Comparison of ENCODE assay signal across 11 mouse cellular contexts in genomic region chr2:172468346-172468819, GRCm38 (mm10). TPM values are rescaled to one million over a fixed set of nuclear protein-coding genes. Genes with fewer than 3 reads are reported as not detected.
DNase-seq lines count a peak whose midpoint lies in the region; ATAC-seq lines count a peak whose summit lies in the region.
"Had no signal": no experiment of that assay in that cellular context is flagged by ENCODE, and none has a peak within 500 bp of the region (broad histone marks: within the 10 kb centered on the region; RNA-seq: fewer than 3 reads in every experiment).

No protein-coding gene starts in this region.

- no peaks in the 10 kb centered on the region for H3K9me3 ChIP-seq in forebrain, embryonic 12.5 days

- WGBS in forebrain, embryonic 12.5 days: 51% methylated on average over 11 of the region's 11 CpGs

- no peak overlapping the region for H3K4me3 ChIP-seq in forebrain, embryonic 12.5 days (replicated peaks)

- H3K36me3 ChIP-seq in forebrain, embryonic 12.5 days (replicated peaks): peaks cover 57% of the 10 kb centered on the region

- H3K9ac ChIP-seq in forebrain, embryonic 12.5 days: no peak overlapping the region

- peak overlapping the region; percentile 74 for H3K27ac ChIP-seq in forebrain, embryonic 12.5 days
- H3K27ac ChIP-seq: kidney, postnatal 0 days had no signal

- H3K4me1 ChIP-seq in forebrain, embryonic 12.5 days: peaks cover 18% of the 10 kb centered on the region; the same call in 1 of the 2 replicates

- H3K27me3 ChIP-seq in forebrain, embryonic 12.5 days: no peaks in the 10 kb centered on the region

- ATAC-seq in forebrain, embryonic 12.5 days (ENCODE audit: low FRiP score): peak; percentile 78; the same call in 1 of the 2 replicates
- no peak for ATAC-seq in erythroid progenitor cell, adult 5-6 weeks (replicated peaks; ENCODE audit: low FRiP score, poor library complexity, severe bottlenecking)

- DNase-seq in cerebellum, postnatal 10 days: peak; percentile 92 to 94
- no peak for DNase-seq in cerebellum, adult 9-10 months
- peak; percentile 50 for DNase-seq in 3T3-L1 (ENCODE audit: low read depth, low spot score)
- DNase-seq in lung, postnatal 36 days: peak; percentile 32
- DNase-seq in spleen, postnatal 14 days (ENCODE audit: low spot score in 2 of 2): no peak
- DNase-seq in layer of hippocampus, postnatal 25 days (ENCODE audit: extremely low spot score in 1 of 2, low spot score in 1 of 2): no peak
- DNase-seq: thymus, postnatal 4 days had no signal

- H3K4me2 ChIP-seq in forebrain, embryonic 12.5 days: no peak overlapping the region

RNA-seq across cellular contexts. Expression of gene Fam209, which starts 3.9 kb away (rescaled TPM):
- polyA plus RNA-seq in forebrain, embryonic 12.5 days (2016; fragmentation: Nextera tagmentation; extraction: Ambion mirVana): 0.38 and 0.81 TPM in 2 replicates
- total RNA-seq in erythroid progenitor cell, adult 5-6 weeks (2015; ENCODE audit: low replicate concordance): not detected in 2 replicates
- total RNA-seq in erythroid progenitor cell, adult 5-6 weeks (2017; ENCODE audit: low replicate concordance): 1.8 and 3.9 TPM in 2 replicates
- total RNA-seq in layer of hippocampus, postnatal 25 days (2021): not detected
- polyA plus RNA-seq: kidney, postnatal 0 days had no signal

RNA-seq across cellular contexts. Expression of gene Gcnt7, which starts 10.0 kb away (rescaled TPM):
- polyA plus RNA-seq in forebrain, embryonic 12.5 days (2016; fragmentation: Nextera tagmentation; extraction: Ambion mirVana): 2.1 and 2.2 TPM in 2 replicates
- not detected in 2 replicates for total RNA-seq in erythroid progenitor cell, adult 5-6 weeks (2015; ENCODE audit: low replicate concordance)
- not detected in 2 replicates for total RNA-seq in erythroid progenitor cell, adult 5-6 weeks (2017; ENCODE audit: low replicate concordance)
- not detected for total RNA-seq in layer of hippocampus, postnatal 25 days (2021)
- total RNA-seq: megakaryocyte-erythroid progenitor cell, adult 5-6 weeks had no signal

RNA-seq across cellular contexts. Expression of gene Rtf2, which starts 28.0 kb away (rescaled TPM):
- polyA plus RNA-seq in forebrain, embryonic 12.5 days (2016; fragmentation: Nextera tagmentation; extraction: Ambion mirVana): 86.9 and 93.5 TPM in 2 replicates
- 22.7 and 24.7 TPM in 2 replicates for total RNA-seq in erythroid progenitor cell, adult 5-6 weeks (2015; ENCODE audit: low replicate concordance)
- 47.1 and 74.4 TPM in 2 replicates for total RNA-seq in erythroid progenitor cell, adult 5-6 weeks (2017; ENCODE audit: low replicate concordance)
- 10 to 100 TPM; 68.3 to 72.9 TPM for total RNA-seq in layer of hippocampus, postnatal 25 days (2021)

Comparison
In these comparisons a context has a peak if more than half of its experiments do, and no peak if none do; other contexts are left out.
1. DNase-seq: peak in cerebellum, postnatal 10 days (2 of 2), 3T3-L1 (single experiment) and lung, postnatal 36 days (single experiment); none in cerebellum, adult 9-10 months (single experiment), spleen, postnatal 14 days (0 of 2) and layer of hippocampus, postnatal 25 days (0 of 2).